Mouse (Mus musculus): Measurements from ENCODE around the gene Mtrex. TPM values are rescaled to one million over a fixed set of nuclear protein-coding genes. Genes with fewer than 3 reads are reported as not detected.

Mtrex gene
- total RNA-seq, 2 experiments from 2014 or later: 23.0 to 24.5 TPM

GRCm38 (mm10) chr13:112871500-112872266 is 55.5 kb downstream of the Mtrex start:
- intact Hi-C loops (cut with DNase I; ENCODE audit: low total_unique reads): no loop called here
- DNase-seq: no peak

- no peak for DNase-seq
Measured at GRCm38 (mm10) chr13:112870039-112870690, 57.0 kb downstream of the Mtrex start.

GRCm38 (mm10) chr13:112867381-112867780 is 59.8 kb downstream of the Mtrex start:
- intact Hi-C loops (cut with DNase I; ENCODE audit: low total_unique reads): loop anchor here (5.0 kb wide), 1 partner anchor 40 kb away; no protein-coding TSS in a partner anchor
- no peak for DNase-seq

More at GRCm38 (mm10) chr13:112870039-112870690, 57.0 kb downstream of the Mtrex start:
- intact Hi-C loops (cut with DNase I; ENCODE audit: low total_unique reads): no loop called here

GRCm38 (mm10) chr13:112866782-112867181 is 60.4 kb downstream of the Mtrex start:
- intact Hi-C loops (cut with DNase I; ENCODE audit: low total_unique reads): loop anchor here (5.0 kb wide), 1 partner anchor 41 kb away; no protein-coding TSS in a partner anchor
- DNase-seq: no peak

- no peak for DNase-seq
- intact Hi-C loops (cut with DNase I; ENCODE audit: low total_unique reads): loop anchor here (5.0 kb wide), 1 partner anchor 191 kb away; no protein-coding TSS in a partner anchor
Measured at GRCm38 (mm10) chr13:112862978-112863677, 64.1 kb downstream of the Mtrex start.

GRCm38 (mm10) chr13:112862342-112862741 is 64.9 kb downstream of the Mtrex start:
- intact Hi-C loops (cut with DNase I; ENCODE audit: low total_unique reads): loop anchor here (5.0 kb wide), 1 partner anchor 190 kb away; no protein-coding TSS in a partner anchor

GRCm38 (mm10) chr13:112861825-112862306 is 65.3 kb downstream of the Mtrex start:
- DNase-seq: peak; percentile 25
- intact Hi-C loops (cut with DNase I; ENCODE audit: low total_unique reads): loop anchor here (5.0 kb wide), 1 partner anchor 190 kb away; no protein-coding TSS in a partner anchor

More at GRCm38 (mm10) chr13:112862342-112862741, 64.9 kb downstream of the Mtrex start:
- DNase-seq: no peak

GRCm38 (mm10) chr13:112860911-112861310 is 66.3 kb downstream of the Mtrex start:
- intact Hi-C loops (cut with DNase I; ENCODE audit: low total_unique reads): loop anchor here (5.0 kb wide), 1 partner anchor 189 kb away; no protein-coding TSS in a partner anchor
- no peak for DNase-seq

GRCm38 (mm10) chr13:112860370-112860769 is 66.8 kb downstream of the Mtrex start:
- no peak for DNase-seq
- intact Hi-C loops (cut with DNase I; ENCODE audit: low total_unique reads): loop anchor here (5.0 kb wide), 1 partner anchor 188 kb away; no protein-coding TSS in a partner anchor

- peak; percentile 15 for DNase-seq
- intact Hi-C loops (cut with DNase I; ENCODE audit: low total_unique reads): loop anchor here (5.0 kb wide), 1 partner anchor 187 kb away; no protein-coding TSS in a partner anchor
Measured at GRCm38 (mm10) chr13:112859574-112860134, 67.5 kb downstream of the Mtrex start.

- intact Hi-C loops (cut with DNase I; ENCODE audit: low total_unique reads): no loop called here
- no peak for DNase-seq
Measured at GRCm38 (mm10) chr13:112857921-112858320, 69.3 kb downstream of the Mtrex start.

- no peak for DNase-seq
- intact Hi-C loops (cut with DNase I; ENCODE audit: low total_unique reads): no loop called here
Measured at GRCm38 (mm10) chr13:112854402-112854801, 72.8 kb downstream of the Mtrex start.

- intact Hi-C loops (cut with DNase I; ENCODE audit: low total_unique reads): no loop called here
- DNase-seq: no peak
Measured at GRCm38 (mm10) chr13:112853710-112854316, 73.4 kb downstream of the Mtrex start.

GRCm38 (mm10) chr13:112845931-112846330 is 81.3 kb downstream of the Mtrex start:
- DNase-seq: no peak
- intact Hi-C loops (cut with DNase I; ENCODE audit: low total_unique reads): no loop called here

GRCm38 (mm10) chr13:112840241-112841087 is 86.7 kb downstream of the Mtrex start:
- no peak for DNase-seq
- intact Hi-C loops (cut with DNase I; ENCODE audit: low total_unique reads): no loop called here

- intact Hi-C loops (cut with DNase I; ENCODE audit: low total_unique reads): no loop called here
- DNase-seq: no peak
Measured at GRCm38 (mm10) chr13:112838562-112839232, 88.5 kb downstream of the Mtrex start.

- no peak for DNase-seq
- intact Hi-C loops (cut with DNase I; ENCODE audit: low total_unique reads): no loop called here
Measured at GRCm38 (mm10) chr13:112837621-112838155, 89.5 kb downstream of the Mtrex start.
